Mouse (Mus musculus): Measurements from ENCODE around the gene Akap1. TPM values are rescaled to one million over a fixed set of nuclear protein-coding genes. Genes with fewer than 3 reads are reported as not detected.

Gene Akap1
- total and polyA plus RNA-seq, 3 experiments, result 10.9 to 18.8 (median 12.0) TPM

DNA sequence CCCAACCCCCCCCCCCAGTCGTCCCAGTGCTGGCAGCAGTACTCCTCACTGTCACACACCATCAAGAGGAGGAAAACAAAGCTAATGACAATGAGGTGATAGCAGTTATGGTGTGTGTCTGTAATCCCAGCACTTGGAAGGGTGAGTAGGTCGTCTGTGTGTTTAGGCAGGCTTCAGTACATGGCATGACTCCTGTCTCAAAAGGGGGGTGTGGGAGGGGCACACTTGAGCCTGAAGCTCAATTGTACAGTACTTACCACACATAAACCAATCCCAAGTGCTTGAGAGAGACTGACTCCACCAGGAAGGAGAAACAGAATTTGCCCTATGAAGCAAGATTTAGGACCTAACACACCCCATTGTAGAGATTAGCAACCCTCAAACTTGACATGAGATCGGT is 3.3 kb downstream of the Akap1 start:
- DNase-seq (ENCODE audit: low spot score), result no peak
- TF ChIP-seq GATA2 (IDR thresholded peaks at IDR 0.05; ENCODE audit: borderline replicate concordance, low read depth, low read length) (no peak), TAL1 (conservative IDR thresholded peaks at IDR 0.05; ENCODE audit: low read depth, low read length) (no peak), GATA1 (IDR thresholded peaks at IDR 0.05; ENCODE audit: borderline replicate concordance, low read length) (no peak), POLR2AphosphoS5 (IDR thresholded peaks at IDR 0.05; ENCODE audit: insufficient replicate concordance, low read depth, low read length) (no peak), CTCF (IDR thresholded peaks at IDR 0.05; ENCODE audit: low read depth, low read length) (no peak)
- Histone ChIP-seq H3K4me3 (ENCODE audit: low read depth, low read length) (no peak overlapping the region), H3K9me3 (replicated peaks) (no peaks in the 10 kb centered on the region), H3K36me3 (replicated peaks) (peaks cover 41% of the 10 kb centered on the region), H3K4me1 (ENCODE audit: insufficient read depth, low read depth, low read length) (peaks cover 44% of the 10 kb centered on the region), H3K27me3 (ENCODE audit: insufficient read depth, low read length) (no peaks in the 10 kb centered on the region)
- ATAC-seq (ENCODE audit: extremely low read depth, insufficient number of reproducible peaks, low FRiP score, poor library complexity, severe bottlenecking), result no peak

DNA sequence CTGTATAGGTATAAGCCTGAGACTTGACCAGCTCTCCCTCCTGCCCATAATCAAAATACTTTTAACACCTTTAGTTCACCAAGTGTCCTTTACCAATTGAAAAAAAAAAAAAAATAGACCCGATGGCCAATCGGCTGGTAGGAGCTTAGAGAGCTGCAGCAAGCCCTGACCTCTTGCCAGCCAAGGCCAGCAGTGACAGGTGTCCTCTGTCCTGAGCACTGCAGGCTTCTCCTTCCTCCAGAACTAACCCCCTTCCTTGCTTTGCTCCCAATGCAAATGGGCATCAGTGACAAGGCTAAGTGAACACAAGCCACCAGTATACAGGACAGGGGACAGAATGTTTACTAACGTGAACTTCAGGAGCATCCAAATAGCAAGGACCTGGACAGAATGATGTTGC is 3.7 kb downstream of the Akap1 start:
- Histone ChIP-seq H3K4me3 (ENCODE audit: low read depth, low read length) (no peak overlapping the region), H3K9me3 (replicated peaks) (no peaks in the 10 kb centered on the region), H3K27me3 (ENCODE audit: insufficient read depth, low read length) (no peaks in the 10 kb centered on the region), H3K4me1 (ENCODE audit: insufficient read depth, low read depth, low read length) (peaks cover 44% of the 10 kb centered on the region), H3K36me3 (replicated peaks) (peaks cover 45% of the 10 kb centered on the region)
- DNase-seq (ENCODE audit: low spot score) (no peak), ATAC-seq (ENCODE audit: extremely low read depth, insufficient number of reproducible peaks, low FRiP score, poor library complexity, severe bottlenecking) (no peak)
- no peak for TF ChIP-seq POLR2AphosphoS5 (IDR thresholded peaks at IDR 0.05; ENCODE audit: insufficient replicate concordance, low read depth, low read length)
- TF ChIP-seq TAL1 (conservative IDR thresholded peaks at IDR 0.05; ENCODE audit: low read depth, low read length), result no peak
- TF ChIP-seq GATA1 (IDR thresholded peaks at IDR 0.05; ENCODE audit: borderline replicate concordance, low read length), result no peak
- no peak for TF ChIP-seq GATA2 (IDR thresholded peaks at IDR 0.05; ENCODE audit: borderline replicate concordance, low read depth, low read length)
- TF ChIP-seq CTCF (IDR thresholded peaks at IDR 0.05; ENCODE audit: low read depth, low read length), result no peak

DNA sequence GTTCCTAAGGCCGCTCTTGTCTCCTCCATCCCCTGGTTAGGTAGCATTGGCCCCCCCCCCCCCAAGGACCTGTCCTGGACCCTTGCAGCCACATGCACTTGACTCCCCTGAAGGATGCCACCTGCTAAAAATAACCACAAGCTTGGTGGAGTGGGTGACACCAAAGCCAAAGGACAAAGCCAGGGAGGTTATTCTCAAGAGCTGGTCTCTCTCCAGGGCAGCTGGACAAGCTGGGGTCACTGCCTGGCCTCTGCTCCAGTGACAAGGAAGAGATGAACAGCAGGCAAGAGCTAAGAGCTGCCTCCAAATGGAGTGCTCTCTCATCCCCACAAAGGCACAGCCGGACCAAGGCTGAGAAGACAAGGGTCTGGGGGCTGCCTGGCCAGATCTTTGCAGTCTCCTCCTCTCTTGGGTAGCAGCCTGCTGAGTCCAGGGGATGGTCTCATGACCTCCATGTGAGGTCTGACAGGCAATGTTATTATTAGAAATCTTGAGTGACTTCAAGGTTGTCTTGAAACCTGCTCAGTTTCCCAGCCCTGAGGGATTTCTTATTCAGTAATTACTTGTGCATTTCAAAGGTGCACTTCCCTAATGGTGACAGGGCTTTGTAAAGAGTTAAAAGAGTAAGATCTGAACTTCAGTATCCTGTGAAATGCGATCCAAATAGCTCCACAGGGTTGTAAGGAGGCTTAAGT is 6.9 kb downstream of the Akap1 start:
- ATAC-seq (ENCODE audit: extremely low read depth, insufficient number of reproducible peaks, low FRiP score, poor library complexity, severe bottlenecking), result no peak; the same call in 1 of the 2 replicates
- Histone ChIP-seq H3K36me3 (replicated peaks) (peaks cover 64% of the 10 kb centered on the region), H3K27me3 (ENCODE audit: insufficient read depth, low read length) (no peaks in the 10 kb centered on the region), H3K4me3 (ENCODE audit: low read depth, low read length) (no peak overlapping the region), H3K9me3 (replicated peaks) (no peaks in the 10 kb centered on the region), H3K4me1 (ENCODE audit: insufficient read depth, low read depth, low read length) (peaks cover 18% of the 10 kb centered on the region)
- no peak for TF ChIP-seq TAL1 (conservative IDR thresholded peaks at IDR 0.05; ENCODE audit: low read depth, low read length)
- DNase-seq (ENCODE audit: low spot score), result no peak

DNA sequence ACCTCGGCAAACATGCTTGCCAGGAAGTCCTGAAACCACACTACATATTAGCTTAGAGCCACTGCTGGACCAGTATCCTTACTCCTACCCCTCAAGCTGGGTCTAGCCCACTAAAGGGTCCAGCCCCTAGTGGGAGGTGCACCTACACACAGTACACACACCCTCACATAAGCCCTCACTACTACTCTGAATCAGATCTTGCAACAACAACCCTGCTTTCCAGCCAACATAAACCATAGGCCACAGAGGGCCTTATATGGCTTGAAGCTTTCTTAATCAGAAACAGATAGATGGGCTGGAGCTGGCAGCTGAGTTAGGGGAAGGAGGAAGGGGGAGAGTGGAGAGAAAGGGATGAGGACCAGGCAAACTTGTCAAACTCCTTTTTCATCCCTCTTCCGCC is 8.0 kb downstream of the Akap1 start:
- Histone ChIP-seq H3K4me3 (ENCODE audit: low read depth, low read length) (no peak overlapping the region), H3K9me3 (replicated peaks) (no peaks in the 10 kb centered on the region), H3K4me1 (ENCODE audit: insufficient read depth, low read depth, low read length) (peaks cover 12% of the 10 kb centered on the region; the same call in 1 of the 2 replicates), H3K27me3 (ENCODE audit: insufficient read depth, low read length) (no peaks in the 10 kb centered on the region), H3K36me3 (replicated peaks) (peaks cover 72% of the 10 kb centered on the region)
- TF ChIP-seq POLR2AphosphoS5 (IDR thresholded peaks at IDR 0.05; ENCODE audit: insufficient replicate concordance, low read depth, low read length) (no peak), TAL1 (conservative IDR thresholded peaks at IDR 0.05; ENCODE audit: low read depth, low read length) (no peak), GATA1 (IDR thresholded peaks at IDR 0.05; ENCODE audit: borderline replicate concordance, low read length) (no peak), GATA2 (IDR thresholded peaks at IDR 0.05; ENCODE audit: borderline replicate concordance, low read depth, low read length) (no peak), CTCF (IDR thresholded peaks at IDR 0.05; ENCODE audit: low read depth, low read length) (no peak)
- ATAC-seq (ENCODE audit: extremely low read depth, insufficient number of reproducible peaks, low FRiP score, poor library complexity, severe bottlenecking) (no peak), DNase-seq (ENCODE audit: low spot score) (no peak)

DNA sequence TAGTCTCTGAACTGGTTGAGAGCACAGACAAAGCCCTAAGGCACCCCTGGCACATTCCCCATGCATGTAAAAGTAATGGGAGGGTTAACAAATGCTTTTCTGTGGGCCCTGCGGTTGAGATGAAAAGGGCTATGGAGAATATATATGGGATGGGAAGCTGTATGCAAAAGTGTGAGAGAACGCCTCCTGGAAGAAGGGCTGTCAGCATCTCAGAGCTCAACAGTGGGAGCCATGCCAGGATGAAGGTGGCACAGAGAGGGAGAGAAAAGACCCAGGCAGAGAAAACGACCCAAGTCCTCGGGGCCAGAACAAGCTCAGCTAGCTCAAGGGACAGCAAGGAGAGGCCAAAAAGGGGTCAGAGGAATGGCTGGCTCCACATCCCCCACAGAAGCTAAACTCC is 8.6 kb downstream of the Akap1 start:
- TF ChIP-seq GATA1 (IDR thresholded peaks at IDR 0.05; ENCODE audit: borderline replicate concordance, low read length), result no peak
- no peak for TF ChIP-seq POLR2AphosphoS5 (IDR thresholded peaks at IDR 0.05; ENCODE audit: insufficient replicate concordance, low read depth, low read length)
- TF ChIP-seq GATA2 (IDR thresholded peaks at IDR 0.05; ENCODE audit: borderline replicate concordance, low read depth, low read length), result no peak
- no peak for TF ChIP-seq CTCF (IDR thresholded peaks at IDR 0.05; ENCODE audit: low read depth, low read length)
- no peak for TF ChIP-seq TAL1 (conservative IDR thresholded peaks at IDR 0.05; ENCODE audit: low read depth, low read length)
- no peak for ATAC-seq (ENCODE audit: extremely low read depth, insufficient number of reproducible peaks, low FRiP score, poor library complexity, severe bottlenecking)
- H3K4me1 ChIP-seq (ENCODE audit: insufficient read depth, low read depth, low read length), result peaks cover 9% of the 10 kb centered on the region; the same call in 1 of the 2 replicates

DNA sequence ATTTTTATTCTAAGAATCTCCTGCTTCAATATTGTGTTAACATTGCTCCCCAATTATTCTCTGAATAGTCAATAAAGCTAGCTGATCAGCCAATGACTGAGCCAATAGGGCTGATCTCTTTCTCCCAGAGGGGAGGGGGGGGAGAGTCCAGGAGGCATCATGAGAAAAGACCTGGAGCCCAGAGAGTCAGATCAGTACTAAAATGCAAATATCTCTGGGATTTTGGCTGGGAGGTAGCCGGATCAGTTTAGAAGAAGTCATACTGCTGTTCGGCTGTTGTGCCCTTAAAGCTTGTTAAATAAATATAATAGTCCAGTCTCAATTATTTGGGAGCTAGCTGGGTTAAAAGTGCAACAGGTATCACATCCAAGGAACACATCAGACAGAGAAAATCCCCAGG is 10.8 kb downstream of the Akap1 start:
- ATAC-seq (ENCODE audit: extremely low read depth, insufficient number of reproducible peaks, low FRiP score, poor library complexity, severe bottlenecking) (no peak), DNase-seq (ENCODE audit: low spot score) (no peak)
- Histone ChIP-seq H3K9me3 (replicated peaks) (no peaks in the 10 kb centered on the region), H3K36me3 (replicated peaks) (peaks cover 71% of the 10 kb centered on the region), H3K27me3 (ENCODE audit: insufficient read depth, low read length) (no peaks in the 10 kb centered on the region), H3K4me3 (ENCODE audit: low read depth, low read length) (no peak overlapping the region), H3K4me1 (ENCODE audit: insufficient read depth, low read depth, low read length) (peaks cover 6% of the 10 kb centered on the region; the same call in 1 of the 2 replicates)
- TF ChIP-seq CTCF (IDR thresholded peaks at IDR 0.05; ENCODE audit: low read depth, low read length) (no peak), GATA2 (IDR thresholded peaks at IDR 0.05; ENCODE audit: borderline replicate concordance, low read depth, low read length) (no peak), POLR2AphosphoS5 (IDR thresholded peaks at IDR 0.05; ENCODE audit: insufficient replicate concordance, low read depth, low read length) (no peak), GATA1 (IDR thresholded peaks at IDR 0.05; ENCODE audit: borderline replicate concordance, low read length) (no peak), TAL1 (conservative IDR thresholded peaks at IDR 0.05; ENCODE audit: low read depth, low read length) (no peak)

More for the DNA sequence above, 8.6 kb downstream of the Akap1 start:
- no peaks in the 10 kb centered on the region for H3K27me3 ChIP-seq (ENCODE audit: insufficient read depth, low read length)
- H3K36me3 ChIP-seq (replicated peaks), result peaks cover 72% of the 10 kb centered on the region
- H3K4me3 ChIP-seq (ENCODE audit: low read depth, low read length), result no peak overlapping the region
- no peaks in the 10 kb centered on the region for H3K9me3 ChIP-seq (replicated peaks)
- DNase-seq (ENCODE audit: low spot score), result no peak

All from G1E (cell line).